8 mouse cellular contexts compared by ENCODE assay signal in the genomic region with DNA sequence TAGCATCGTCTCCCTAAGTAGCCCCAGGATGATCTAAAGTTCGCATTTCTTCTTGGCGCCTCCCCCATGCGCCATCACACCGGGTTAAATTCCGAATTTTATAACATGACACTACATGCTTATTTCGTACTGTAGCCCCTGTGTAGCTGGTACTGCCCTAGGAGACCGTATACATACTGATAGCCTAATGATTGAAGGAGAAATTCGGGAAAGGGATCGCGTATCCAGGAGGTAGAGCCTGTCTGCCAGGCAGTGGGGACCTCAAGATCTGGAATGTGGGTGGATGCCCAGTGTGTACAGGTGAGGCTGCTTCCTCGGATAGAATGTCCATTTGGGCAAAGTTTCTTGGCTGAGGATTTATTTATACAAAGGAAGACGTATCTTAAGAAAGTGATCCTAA. TPM values are rescaled to one million over a fixed set of nuclear protein-coding genes. Genes with fewer than 3 reads are reported as not detected.
A peak's percentile ranks its signal among the peaks of the same experiment; 100 is the strongest.
DNase-seq lines count a peak whose midpoint lies in the region; ATAC-seq and TF ChIP-seq lines count a peak whose summit lies in the region.

No protein-coding gene starts in this region.

- no peak for DNase-seq in liver, embryonic 11.5 days (ENCODE audit: low spot score)
- no peak for DNase-seq in liver
- DNase-seq in naive thymus-derived CD4-positive, alpha-beta T cell, adult 2 months (ENCODE audit: low read depth), result peak; percentile 27
- no peak for DNase-seq in adrenal gland, postnatal 4 days (ENCODE audit: low spot score in 2 of 2)
- DNase-seq in layer of hippocampus, postnatal 14 days (ENCODE audit: low spot score in 2 of 2), result no peak
- DNase-seq in layer of hippocampus, adult 9-10 months (ENCODE audit: low spot score), result no peak

- no peak for TF ChIP-seq CTCF in intestine, postnatal 0 days (IDR thresholded peaks at IDR 0.05; ENCODE audit: low read depth)

- H3K4me2 ChIP-seq in liver, embryonic 11.5 days, result peak overlapping the region; percentile 94
- peak overlapping the region; percentile 79 for H3K4me2 ChIP-seq in embryonic facial prominence, embryonic 15.5 days (replicated peaks)
- H3K4me2 ChIP-seq in intestine, postnatal 0 days (replicated peaks; ENCODE audit: low read depth), result peak overlapping the region; percentile 91

- no peaks in the 10 kb centered on the region for H3K9me3 ChIP-seq in liver, embryonic 11.5 days (ENCODE audit: control insufficient read depth, low read length)
- H3K9me3 ChIP-seq in embryonic facial prominence, embryonic 15.5 days (replicated peaks), result no peaks in the 10 kb centered on the region
- H3K9me3 ChIP-seq in intestine, postnatal 0 days (ENCODE audit: control insufficient read depth), result no peaks in the 10 kb centered on the region

- H3K36me3 ChIP-seq in liver, embryonic 11.5 days (ENCODE audit: control insufficient read depth, insufficient read depth, low read length), result peaks cover 13% of the 10 kb centered on the region
- H3K36me3 ChIP-seq in embryonic facial prominence, embryonic 15.5 days, result peaks cover 23% of the 10 kb centered on the region
- no peaks in the 10 kb centered on the region; the same call in 1 of the 2 replicates for H3K36me3 ChIP-seq in intestine, postnatal 0 days (ENCODE audit: control insufficient read depth, insufficient read depth)

- no peaks in the 10 kb centered on the region for H3K27me3 ChIP-seq in liver, embryonic 11.5 days (replicated peaks; ENCODE audit: control insufficient read depth, insufficient read depth, low read length)
- no peaks in the 10 kb centered on the region for H3K27me3 ChIP-seq in embryonic facial prominence, embryonic 15.5 days
- H3K27me3 ChIP-seq in intestine, postnatal 0 days (replicated peaks; ENCODE audit: control insufficient read depth, insufficient read depth, low read length), result no peaks in the 10 kb centered on the region

- peak overlapping the region; percentile 78 for H3K9ac ChIP-seq in liver, embryonic 11.5 days (ENCODE audit: low read depth, low read length)
- H3K9ac ChIP-seq in embryonic facial prominence, embryonic 15.5 days, result peak overlapping the region; percentile 31
- peak overlapping the region; percentile 31; the same call in 1 of the 2 replicates for H3K9ac ChIP-seq in intestine, postnatal 0 days (ENCODE audit: low read depth, low read length)

- peak overlapping the region; percentile 81 for H3K27ac ChIP-seq in liver, embryonic 11.5 days (ENCODE audit: low read depth, low read length)
- peak overlapping the region; percentile 88 for H3K27ac ChIP-seq in embryonic facial prominence, embryonic 15.5 days (replicated peaks)
- no peak overlapping the region for H3K27ac ChIP-seq in intestine, postnatal 0 days (ENCODE audit: low read depth, low read length)

- H3K4me3 ChIP-seq in liver, embryonic 11.5 days (ENCODE audit: low read depth, low read length), result peak overlapping the region; percentile 92
- peak overlapping the region; percentile 93 for H3K4me3 ChIP-seq in embryonic facial prominence, embryonic 15.5 days (replicated peaks)
- H3K4me3 ChIP-seq in intestine, postnatal 0 days (ENCODE audit: low read depth, low read length), result peak overlapping the region; percentile 80

- peaks cover 32% of the 10 kb centered on the region for H3K4me1 ChIP-seq in liver, embryonic 11.5 days (replicated peaks; ENCODE audit: control insufficient read depth, insufficient read depth, low read length)
- H3K4me1 ChIP-seq in embryonic facial prominence, embryonic 15.5 days, result peaks cover 31% of the 10 kb centered on the region
- no peaks in the 10 kb centered on the region for H3K4me1 ChIP-seq in intestine, postnatal 0 days (replicated peaks; ENCODE audit: control insufficient read depth, insufficient read depth, low read length)

- no peak for ATAC-seq in liver, embryonic 11.5 days (replicated peaks; ENCODE audit: low FRiP score)
- ATAC-seq in embryonic facial prominence, embryonic 15.5 days (ENCODE audit: insufficient number of reproducible peaks, low FRiP score, low TSS enrichment, low read depth), result no peak
- no peak for ATAC-seq in intestine, postnatal 0 days

- 33% methylated on average over 13 of the region's 13 CpGs for WGBS in liver, embryonic 11.5 days
- WGBS in embryonic facial prominence, embryonic 15.5 days, result 19% methylated on average over 13 of the region's 13 CpGs
- WGBS in intestine, postnatal 0 days, result 24% methylated on average over 13 of the region's 13 CpGs

RNA-seq across cellular contexts. Expression of a gene that starts 0.8 kb away (rescaled TPM):
- 1,214 and 1,307 TPM in 2 replicates for polyA plus RNA-seq in liver, embryonic 11.5 days (2014; fragmentation: Nextera tagmentation; extraction: Ambion mirVana)
- polyA plus RNA-seq in embryonic facial prominence, embryonic 15.5 days (2015; fragmentation: Nextera tagmentation; extraction: Ambion mirVana), result 1,800 and 1,802 TPM in 2 replicates
- polyA plus RNA-seq in intestine, postnatal 0 days (2015; fragmentation: Nextera tagmentation; extraction: Ambion mirVana), result 510 and 539 TPM in 2 replicates
- 100 to 1,000 TPM; 219 to 273 TPM for total RNA-seq in adrenal gland, postnatal 4 days (2021)
- 100 to 1,000 TPM; 770 to 901 TPM for total RNA-seq in layer of hippocampus, postnatal 14 days (2021)

RNA-seq across cellular contexts. Expression of a gene that starts 22.1 kb away (rescaled TPM):
- polyA plus RNA-seq in liver, embryonic 11.5 days (2014; fragmentation: Nextera tagmentation; extraction: Ambion mirVana), result 62.7 and 67.9 TPM in 2 replicates
- 37.3 and 37.6 TPM in 2 replicates for polyA plus RNA-seq in embryonic facial prominence, embryonic 15.5 days (2015; fragmentation: Nextera tagmentation; extraction: Ambion mirVana)
- polyA plus RNA-seq in intestine, postnatal 0 days (2015; fragmentation: Nextera tagmentation; extraction: Ambion mirVana), result 31.3 and 32.4 TPM in 2 replicates
- 10 to 100 TPM; 54.4 to 59.8 TPM for total RNA-seq in adrenal gland, postnatal 4 days (2021)
- 10 to 100 TPM; 38.8 to 40.3 TPM for total RNA-seq in layer of hippocampus, postnatal 14 days (2021)

RNA-seq across cellular contexts. Expression of a gene that starts 25.4 kb away (rescaled TPM):
- polyA plus RNA-seq in liver, embryonic 11.5 days (2014; fragmentation: Nextera tagmentation; extraction: Ambion mirVana), result 261 and 275 TPM in 2 replicates
- polyA plus RNA-seq in embryonic facial prominence, embryonic 15.5 days (2015; fragmentation: Nextera tagmentation; extraction: Ambion mirVana), result 263 and 264 TPM in 2 replicates
- polyA plus RNA-seq in intestine, postnatal 0 days (2015; fragmentation: Nextera tagmentation; extraction: Ambion mirVana), result 105 and 117 TPM in 2 replicates
- total RNA-seq in adrenal gland, postnatal 4 days (2021), result 10 to 100 TPM; 83.9 to 87.4 TPM
- total RNA-seq in layer of hippocampus, postnatal 14 days (2021), result 10 to 100 TPM; 82.0 to 88.2 TPM

RNA-seq across cellular contexts. Expression of a gene that starts 28.9 kb away (rescaled TPM):
- 72.2 and 76.8 TPM in 2 replicates for polyA plus RNA-seq in liver, embryonic 11.5 days (2014; fragmentation: Nextera tagmentation; extraction: Ambion mirVana)
- polyA plus RNA-seq in embryonic facial prominence, embryonic 15.5 days (2015; fragmentation: Nextera tagmentation; extraction: Ambion mirVana), result 158 and 170 TPM in 2 replicates
- polyA plus RNA-seq in intestine, postnatal 0 days (2015; fragmentation: Nextera tagmentation; extraction: Ambion mirVana), result 64.9 and 69.1 TPM in 2 replicates
- 100 to 1,000 TPM; 214 to 224 TPM for total RNA-seq in adrenal gland, postnatal 4 days (2021)
- 100 to 1,000 TPM; 262 to 266 TPM for total RNA-seq in layer of hippocampus, postnatal 14 days (2021)

RNA-seq across cellular contexts. Expression of a gene that starts 39.4 kb away (rescaled TPM):
- polyA plus RNA-seq in liver, embryonic 11.5 days (2014; fragmentation: Nextera tagmentation; extraction: Ambion mirVana), result 39.3 and 39.4 TPM in 2 replicates
- 28.7 and 33.9 TPM in 2 replicates for polyA plus RNA-seq in embryonic facial prominence, embryonic 15.5 days (2015; fragmentation: Nextera tagmentation; extraction: Ambion mirVana)
- 12.9 and 15.2 TPM in 2 replicates for polyA plus RNA-seq in intestine, postnatal 0 days (2015; fragmentation: Nextera tagmentation; extraction: Ambion mirVana)
- total RNA-seq in adrenal gland, postnatal 4 days (2021), result 10 to 100 TPM; 19.1 to 20.3 TPM
- total RNA-seq in layer of hippocampus, postnatal 14 days (2021), result 10 to 100 TPM; 22.3 to 22.6 TPM
